Mouse (Mus musculus): ENCODE measurements around the gene Kcnk4. TPM values are rescaled to one million over a fixed set of nuclear protein-coding genes. Genes with fewer than 3 reads are reported as not detected.

Gene Kcnk4
- polyA plus RNA-seq, 1 experiment from 2014 or later, result 4.7 TPM

- H3K4me2 ChIP-seq, result no peak overlapping the region
- H3K9ac ChIP-seq, result no peak overlapping the region
- no peaks in the 10 kb centered on the region for H3K4me1 ChIP-seq
- no peak for ATAC-seq (replicated peaks)
- peaks cover 7% of the 10 kb centered on the region; the same call in 1 of the 2 replicates for H3K9me3 ChIP-seq
- H3K27me3 ChIP-seq (replicated peaks), result no peaks in the 10 kb centered on the region
- no peaks in the 10 kb centered on the region for H3K36me3 ChIP-seq (replicated peaks)
- WGBS, result 90% methylated on average over 6 of the region's 6 CpGs
- no peak overlapping the region for H3K27ac ChIP-seq
- no peak overlapping the region for H3K4me3 ChIP-seq
These were observed 58.5 kb downstream of the Kcnk4 start for GRCm38 (mm10) chr19:6875834-6876233.

GRCm38 (mm10) chr19:6874257-6874656 lies 60.1 kb downstream of the Kcnk4 start:
- no peaks in the 10 kb centered on the region for H3K36me3 ChIP-seq (replicated peaks)
- no peak for ATAC-seq (replicated peaks)

More at GRCm38 (mm10) chr19:6874257-6874656, 60.1 kb downstream of the Kcnk4 start:
- no peak overlapping the region for H3K4me2 ChIP-seq
- no peak overlapping the region for H3K27ac ChIP-seq
- 79% methylated on average over 1 of the region's 1 CpGs for WGBS
- no peak overlapping the region for H3K9ac ChIP-seq
- no peaks in the 10 kb centered on the region; the same call in 1 of the 2 replicates for H3K9me3 ChIP-seq
- no peaks in the 10 kb centered on the region for H3K27me3 ChIP-seq (replicated peaks)
- no peak overlapping the region for H3K4me3 ChIP-seq
- H3K4me1 ChIP-seq, result no peaks in the 10 kb centered on the region

Small RNA genes within 50 kb of the gene (microRNA-seq; reads per million reads assigned to microRNA genes)
- 1.1 reads per million for gene Mir6990

Other genes starting within 250 kb of the Kcnk4 start
- 10.5 and 11.9 TPM in 2 replicates for gene Rps6ka4, start 93.9 kb downstream of the Kcnk4 start, polyA plus RNA-seq (2015; fragmentation: Nextera tagmentation; extraction: Ambion mirVana)
- gene Ccdc88b, start 76.3 kb downstream of the Kcnk4 start, polyA plus RNA-seq (2015; fragmentation: Nextera tagmentation; extraction: Ambion mirVana), result 0.54 and 0.56 TPM in 2 replicates
- 101 and 105 TPM in 2 replicates for gene Trmt112, start 24.8 kb downstream of the Kcnk4 start, polyA plus RNA-seq (2015; fragmentation: Nextera tagmentation; extraction: Ambion mirVana)
- gene Prdx5, start 24.4 kb downstream of the Kcnk4 start, polyA plus RNA-seq (2015; fragmentation: Nextera tagmentation; extraction: Ambion mirVana), result 325 and 351 TPM in 2 replicates
- 16.2 and 18.9 TPM in 2 replicates for gene Esrra, start 12.7 kb downstream of the Kcnk4 start, polyA plus RNA-seq (2015; fragmentation: Nextera tagmentation; extraction: Ambion mirVana)
- 1.1 and 1.3 TPM in 2 replicates for gene Catsperz, start 9.1 kb downstream of the Kcnk4 start, polyA plus RNA-seq (2015; fragmentation: Nextera tagmentation; extraction: Ambion mirVana)
- gene Bad, start 7.3 kb upstream of the Kcnk4 start, polyA plus RNA-seq (2015; fragmentation: Nextera tagmentation; extraction: Ambion mirVana), result 93.9 and 96.1 TPM in 2 replicates
- gene Gpr137, start 8.0 kb upstream of the Kcnk4 start, polyA plus RNA-seq (2015; fragmentation: Nextera tagmentation; extraction: Ambion mirVana), result 70.2 and 70.5 TPM in 2 replicates
- gene Ppp1r14b, start 40.5 kb upstream of the Kcnk4 start, polyA plus RNA-seq (2015; fragmentation: Nextera tagmentation; extraction: Ambion mirVana), result 188 and 196 TPM in 2 replicates
- 11.3 TPM in 2 replicates for gene Plcb3, start 42.0 kb upstream of the Kcnk4 start, polyA plus RNA-seq (2015; fragmentation: Nextera tagmentation; extraction: Ambion mirVana)
- gene Fkbp2, start 46.0 kb upstream of the Kcnk4 start, polyA plus RNA-seq (2015; fragmentation: Nextera tagmentation; extraction: Ambion mirVana), result 120 and 126 TPM in 2 replicates
- gene Vegfb, start 53.1 kb upstream of the Kcnk4 start, polyA plus RNA-seq (2015; fragmentation: Nextera tagmentation; extraction: Ambion mirVana), result 46.7 and 47.9 TPM in 2 replicates
- gene Dnajc4, start 58.1 kb upstream of the Kcnk4 start, polyA plus RNA-seq (2015; fragmentation: Nextera tagmentation; extraction: Ambion mirVana), result 24.1 and 25.6 TPM in 2 replicates
- gene Nudt22, start 61.6 kb upstream of the Kcnk4 start, polyA plus RNA-seq (2015; fragmentation: Nextera tagmentation; extraction: Ambion mirVana), result 21.0 and 22.5 TPM in 2 replicates
- 18.5 and 19.8 TPM in 2 replicates for gene Trpt1, start 61.6 kb upstream of the Kcnk4 start, polyA plus RNA-seq (2015; fragmentation: Nextera tagmentation; extraction: Ambion mirVana)
- 4.8 and 5.2 TPM in 2 replicates for gene Fermt3, start 85.0 kb upstream of the Kcnk4 start, polyA plus RNA-seq (2015; fragmentation: Nextera tagmentation; extraction: Ambion mirVana)
- 214 and 230 TPM in 2 replicates for gene Stip1, start 105.5 kb upstream of the Kcnk4 start, polyA plus RNA-seq (2015; fragmentation: Nextera tagmentation; extraction: Ambion mirVana)
- 5.6 and 6.0 TPM in 2 replicates for gene Macrod1, start 122.3 kb upstream of the Kcnk4 start, polyA plus RNA-seq (2015; fragmentation: Nextera tagmentation; extraction: Ambion mirVana)
- gene Flrt1, start 171.2 kb upstream of the Kcnk4 start, polyA plus RNA-seq (2015; fragmentation: Nextera tagmentation; extraction: Ambion mirVana), result 12.2 and 12.5 TPM in 2 replicates

Data from midbrain, embryonic 15.5 days (tissue).